Mouse (Mus musculus): Measurements from ENCODE around the gene Dner.

- TF ChIP-seq CTCF (IDR thresholded peaks at IDR 0.05; ENCODE audit: low read depth): no peak
- TF ChIP-seq EP300 (IDR thresholded peaks at IDR 0.05; ENCODE audit: low read depth): no peak
These were observed 267.7 kb downstream of the Dner start for GRCm38 (mm10) chr1:84428331-84428730.
